Mouse (Mus musculus) cortical plate, adult 2 months (tissue): Measurements from ENCODE around the gene Irak3.
A peak's percentile ranks its signal among the peaks of the same experiment; 100 is the strongest.

Experiments
- CTCF ChIP-seq: fragments of 200-500 bp; IDR thresholded peaks from 2 replicates; pipeline ENCODE4 v1.5.1; 2011; ENCODE audit warnings: mild to moderate bottlenecking, control low read depth, low read length; ENCODE audit not compliant: insufficient read depth; ENCODE audit errors: extremely low read depth
- POLR2A ChIP-seq: fragments of 200-500 bp; IDR thresholded peaks from 2 replicates; pipeline ENCODE4 v1.6.1; 2011; ENCODE audit warnings: mild to moderate bottlenecking, low read length, control low read depth; ENCODE audit not compliant: insufficient read depth; ENCODE audit errors: extremely low read depth

GRCm38 (mm10) chr10:120231718-120232117 is 29.8 kb upstream of the Irak3 start:
- TF ChIP-seq CTCF (peak; percentile 58), POLR2A (no peak)
